Mouse (Mus musculus): ENCODE measurements around the gene Tmem178b. TPM values are rescaled to one million over a fixed set of nuclear protein-coding genes. Genes with fewer than 3 reads are reported as not detected.

The Tmem178b gene
- polyA plus RNA-seq, 1 experiment from 2014 or later, result 35.7 TPM

DNA sequence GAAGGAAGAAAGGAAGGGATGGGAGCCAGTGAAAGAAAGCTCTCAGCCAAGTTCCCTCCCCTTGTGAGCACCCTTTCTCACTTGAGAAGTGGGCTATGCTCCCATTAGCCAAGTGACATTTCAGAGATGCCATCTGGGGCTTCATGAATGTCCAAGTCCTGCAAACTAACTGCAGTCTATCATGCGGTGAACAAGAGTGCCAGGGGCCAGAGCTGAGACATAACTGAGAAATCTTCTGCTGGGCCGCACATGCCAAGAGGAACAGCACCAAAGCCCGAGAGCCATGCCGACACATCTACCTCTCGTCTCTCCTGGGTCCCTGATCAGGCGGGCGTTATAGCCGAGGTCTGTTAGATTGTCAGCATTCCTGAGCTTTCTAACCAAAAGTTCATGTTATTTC lies 279.2 kb downstream of the Tmem178b start:
- Histone ChIP-seq H3K4me3 (no peak overlapping the region), H3K36me3 (replicated peaks) (no peaks in the 10 kb centered on the region), H3K4me2 (no peak overlapping the region), H3K27ac (no peak overlapping the region), H3K9me3 (no peaks in the 10 kb centered on the region), H3K27me3 (replicated peaks) (no peaks in the 10 kb centered on the region), H3K9ac (no peak overlapping the region), H3K4me1 (0 out of 2 replicates have a peak, but pooled peaks cover 8% of the 10 kb centered on the region)
- no peak for ATAC-seq (replicated peaks)
- WGBS, result 90% methylated on average over 8 of the region's 8 CpGs

DNA sequence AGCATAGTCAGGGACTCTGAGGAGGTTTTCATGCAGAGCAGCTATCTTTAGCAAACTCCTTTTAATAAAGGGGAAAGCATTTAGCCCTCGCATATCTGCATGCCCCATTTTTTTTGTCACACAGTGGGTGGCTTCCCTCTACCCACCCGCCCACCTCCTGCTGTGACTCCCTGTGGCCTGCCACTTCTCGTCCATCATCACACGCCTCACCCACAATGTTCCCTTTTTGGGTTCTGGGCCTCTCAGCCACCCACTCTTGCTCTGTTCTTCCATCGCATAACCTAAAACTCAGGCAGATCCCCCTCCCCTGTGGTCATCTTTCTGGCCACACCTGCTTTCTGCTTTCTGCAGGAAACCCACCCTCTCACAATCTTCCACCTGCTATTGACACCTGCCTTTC lies 288.3 kb downstream of the Tmem178b start:
- H3K27ac ChIP-seq, result no peak overlapping the region
- no peak overlapping the region for H3K9ac ChIP-seq
- H3K9me3 ChIP-seq, result no peaks in the 10 kb centered on the region
- ATAC-seq (replicated peaks), result no peak
- no peaks in the 10 kb centered on the region for H3K4me1 ChIP-seq
- H3K4me2 ChIP-seq, result no peak overlapping the region
- 82% methylated on average over 5 of the region's 5 CpGs for WGBS
- no peaks in the 10 kb centered on the region for H3K27me3 ChIP-seq (replicated peaks)
- no peak overlapping the region for H3K4me3 ChIP-seq
- H3K36me3 ChIP-seq (replicated peaks), result no peaks in the 10 kb centered on the region

DNA sequence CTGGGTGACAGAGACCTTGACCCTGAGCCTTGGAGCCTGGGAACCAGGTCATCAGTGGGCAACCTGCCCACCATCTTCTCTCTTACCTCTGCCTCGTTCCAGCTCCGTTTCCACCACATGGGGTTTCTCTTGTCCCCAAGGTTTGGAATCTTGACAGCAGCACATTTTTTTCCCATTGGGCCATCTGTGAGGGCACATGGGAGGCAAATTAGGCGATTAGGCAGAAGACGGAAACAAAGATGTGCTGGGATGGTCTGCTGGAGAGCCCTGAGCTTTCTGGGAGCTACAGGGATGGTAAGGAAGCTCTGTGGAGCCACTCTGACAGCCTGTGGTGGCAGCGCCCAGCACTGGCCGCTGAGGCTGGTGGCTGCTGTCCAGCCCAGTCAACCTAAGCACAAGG lies 300.5 kb downstream of the Tmem178b start:
- ATAC-seq (replicated peaks), result no peak
- 74% methylated on average over 6 of the region's 6 CpGs for WGBS
- H3K36me3 ChIP-seq (replicated peaks), result no peaks in the 10 kb centered on the region
- no peak overlapping the region for H3K4me3 ChIP-seq
- no peaks in the 10 kb centered on the region for H3K27me3 ChIP-seq (replicated peaks)
- H3K9me3 ChIP-seq, result no peaks in the 10 kb centered on the region
- no peak overlapping the region for H3K9ac ChIP-seq
- H3K4me1 ChIP-seq, result peaks cover 9% of the 10 kb centered on the region
- H3K4me2 ChIP-seq, result no peak overlapping the region
- H3K27ac ChIP-seq, result no peak overlapping the region

DNA sequence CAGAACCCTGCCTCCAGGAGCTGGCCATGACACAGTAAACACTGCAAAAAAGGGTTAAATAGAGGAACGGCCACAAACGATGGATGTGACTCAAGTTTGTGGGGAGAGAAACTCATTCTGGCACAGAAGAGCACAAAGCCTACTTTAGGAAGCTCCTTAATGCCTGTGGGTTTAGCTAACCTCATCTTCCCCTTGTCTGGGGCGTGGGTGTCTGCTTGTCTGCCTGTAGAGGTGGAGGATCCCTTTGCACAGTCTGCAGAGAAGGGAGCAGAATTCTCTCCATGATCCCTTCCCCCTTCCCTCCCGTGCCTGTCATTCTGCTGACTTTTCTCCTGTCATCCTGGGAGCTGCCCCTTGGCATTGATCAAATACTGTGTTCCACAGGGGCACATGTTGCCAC lies 304.8 kb downstream of the Tmem178b start:
- Histone ChIP-seq H3K9me3 (no peaks in the 10 kb centered on the region), H3K36me3 (replicated peaks) (no peaks in the 10 kb centered on the region), H3K27me3 (replicated peaks) (no peaks in the 10 kb centered on the region), H3K27ac (no peak overlapping the region), H3K4me2 (no peak overlapping the region), H3K4me1 (peaks cover 14% of the 10 kb centered on the region), H3K4me3 (no peak overlapping the region), H3K9ac (no peak overlapping the region)
- WGBS, result 61% methylated on average over 4 of the region's 4 CpGs
- no peak for ATAC-seq (replicated peaks)

DNA sequence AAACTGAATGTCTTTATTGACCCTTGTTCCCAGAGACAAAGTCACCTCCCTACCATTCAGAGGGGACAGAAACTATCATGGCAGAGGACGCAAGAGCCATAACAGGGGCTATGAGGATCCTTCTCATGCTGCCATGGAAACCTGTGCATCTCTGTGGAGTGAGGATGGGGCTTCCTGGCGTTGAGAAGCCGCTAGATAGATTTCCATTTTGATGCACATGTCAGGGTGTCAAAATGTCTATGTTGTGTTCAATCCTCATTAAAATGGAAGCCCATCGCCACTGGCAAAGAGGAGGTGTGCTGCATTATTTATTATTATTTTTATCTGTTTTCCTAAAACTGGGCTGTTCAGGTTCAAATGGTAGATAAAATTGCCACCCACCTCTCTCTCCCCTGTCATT lies 307.5 kb downstream of the Tmem178b start:
- 52% methylated on average over 4 of the region's 4 CpGs for WGBS
- H3K9me3 ChIP-seq, result no peaks in the 10 kb centered on the region
- no peak overlapping the region for H3K4me2 ChIP-seq
- ATAC-seq (replicated peaks), result peak; percentile 73; the same call in 1 of the 2 replicates
- no peak overlapping the region for H3K4me3 ChIP-seq
- H3K27ac ChIP-seq, result 0 out of 2 replicates have a peak overlapping the region, but pooled peaks have one; percentile 50
- no peaks in the 10 kb centered on the region for H3K36me3 ChIP-seq (replicated peaks)
- H3K27me3 ChIP-seq (replicated peaks), result no peaks in the 10 kb centered on the region
- H3K9ac ChIP-seq, result no peak overlapping the region
- peaks cover 14% of the 10 kb centered on the region for H3K4me1 ChIP-seq

DNA sequence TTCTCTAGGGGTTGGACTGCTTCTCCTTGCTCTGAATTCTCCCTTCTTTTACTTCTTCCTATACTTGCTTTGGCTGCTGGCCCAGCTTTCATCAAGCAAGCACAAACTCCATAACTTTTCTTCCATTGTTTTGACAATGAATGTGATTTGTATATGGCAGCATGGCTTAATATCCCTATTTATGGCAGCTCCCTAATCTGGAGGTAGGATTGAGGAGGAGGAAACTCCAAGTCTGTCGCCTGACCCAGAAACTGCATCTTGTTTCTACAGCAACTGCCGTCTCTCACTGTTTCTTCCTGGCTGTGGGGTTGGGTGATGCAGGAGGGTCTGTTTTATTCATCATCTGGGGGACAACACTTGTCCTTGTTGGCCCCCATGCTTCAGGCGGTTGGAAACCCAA lies 327.6 kb downstream of the Tmem178b start:
- WGBS, result 68% methylated on average over 3 of the region's 3 CpGs
- ATAC-seq (replicated peaks), result no peak
- H3K36me3 ChIP-seq (replicated peaks), result no peaks in the 10 kb centered on the region
- H3K4me2 ChIP-seq, result no peak overlapping the region
- H3K4me3 ChIP-seq, result no peak overlapping the region
- no peaks in the 10 kb centered on the region for H3K9me3 ChIP-seq
- H3K27ac ChIP-seq, result no peak overlapping the region
- 0 out of 2 replicates have a peak, but pooled peaks cover 5% of the 10 kb centered on the region for H3K4me1 ChIP-seq
- H3K9ac ChIP-seq, result no peak overlapping the region
- no peaks in the 10 kb centered on the region for H3K27me3 ChIP-seq (replicated peaks)

DNA sequence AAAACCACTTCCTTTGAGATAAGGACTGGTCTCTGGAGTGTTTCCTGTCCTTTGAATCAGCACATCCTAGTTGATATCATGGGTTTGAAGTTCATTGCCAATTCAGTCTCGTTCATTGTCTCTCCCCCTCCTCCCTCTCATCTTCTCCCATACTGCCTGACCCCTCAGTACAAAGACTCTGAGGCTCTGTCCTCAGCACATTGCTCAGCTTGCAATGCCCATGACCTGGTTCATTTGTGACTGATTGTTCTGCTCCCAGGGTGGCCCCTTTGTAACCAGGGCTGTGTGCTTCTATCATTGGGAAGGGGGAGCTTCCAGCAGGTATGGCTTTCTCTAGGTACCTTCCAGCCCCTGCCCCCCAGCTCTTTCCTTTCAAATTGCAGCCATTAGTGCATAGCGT lies 329.5 kb downstream of the Tmem178b start:
- ATAC-seq (replicated peaks), result peak; percentile 54; the same call in 1 of the 2 replicates
- no peak overlapping the region for H3K9ac ChIP-seq
- WGBS, result 53% methylated on average over 2 of the region's 2 CpGs
- H3K4me2 ChIP-seq, result no peak overlapping the region
- no peaks in the 10 kb centered on the region for H3K27me3 ChIP-seq (replicated peaks)
- H3K4me3 ChIP-seq, result no peak overlapping the region
- 0 out of 2 replicates have a peak, but pooled peaks cover 3% of the 10 kb centered on the region for H3K4me1 ChIP-seq
- no peaks in the 10 kb centered on the region for H3K36me3 ChIP-seq (replicated peaks)
- H3K9me3 ChIP-seq, result no peaks in the 10 kb centered on the region
- no peak overlapping the region for H3K27ac ChIP-seq

DNA sequence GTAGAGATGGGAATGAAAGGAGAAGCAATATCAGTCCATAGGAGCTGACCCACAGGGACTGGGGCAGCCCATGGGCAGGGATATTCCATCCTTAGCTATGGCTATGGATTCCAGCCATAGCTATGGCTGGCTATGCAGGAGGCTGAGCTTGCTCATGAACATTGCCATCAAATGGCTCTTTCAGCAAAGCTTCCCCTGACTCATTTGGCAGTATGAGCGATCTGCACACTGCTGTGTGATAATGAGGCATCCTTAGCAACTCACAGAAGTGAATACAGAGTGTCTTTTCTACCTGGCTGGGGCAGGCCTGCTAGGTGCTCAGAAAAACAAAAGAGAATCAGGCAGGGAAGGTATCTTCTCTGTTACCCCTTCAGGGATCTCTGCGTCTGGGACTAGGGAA lies 332.3 kb downstream of the Tmem178b start:
- no peak for ATAC-seq (replicated peaks)
- no peak overlapping the region for H3K9ac ChIP-seq
- 0 out of 2 replicates have a peak, but pooled peaks cover 3% of the 10 kb centered on the region for H3K4me1 ChIP-seq
- H3K4me2 ChIP-seq, result no peak overlapping the region
- H3K36me3 ChIP-seq (replicated peaks), result no peaks in the 10 kb centered on the region
- H3K27me3 ChIP-seq (replicated peaks), result no peaks in the 10 kb centered on the region
- no peak overlapping the region for H3K4me3 ChIP-seq
- 72% methylated on average over 2 of the region's 2 CpGs for WGBS
- 0 out of 2 replicates have a peak overlapping the region, but pooled peaks have one; percentile 4 for H3K27ac ChIP-seq
- H3K9me3 ChIP-seq, result no peaks in the 10 kb centered on the region

DNA sequence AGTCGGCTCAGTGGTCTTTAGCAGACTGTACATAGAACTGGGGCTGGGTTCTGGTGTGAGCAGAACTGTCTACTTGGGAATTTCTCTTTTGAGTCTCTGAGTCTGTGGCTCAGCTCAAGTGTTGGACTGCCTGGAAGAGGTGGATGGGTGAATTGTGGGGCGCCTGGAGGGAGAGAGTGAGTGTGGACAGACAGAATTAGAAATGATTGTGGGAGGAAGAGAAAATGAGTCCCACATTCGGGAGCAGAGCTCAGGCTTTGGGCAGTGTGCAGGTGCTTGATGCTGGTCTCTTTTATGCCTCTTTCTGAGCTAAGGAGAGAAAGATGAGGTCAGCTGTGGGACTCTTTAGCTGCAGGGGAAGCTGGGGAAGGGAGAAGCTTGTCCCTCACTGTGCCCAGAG lies 334.9 kb downstream of the Tmem178b start:
- Histone ChIP-seq H3K9me3 (no peaks in the 10 kb centered on the region), H3K27ac (no peak overlapping the region), H3K4me1 (0 out of 2 replicates have a peak, but pooled peaks cover 3% of the 10 kb centered on the region), H3K4me2 (no peak overlapping the region), H3K27me3 (replicated peaks) (no peaks in the 10 kb centered on the region), H3K36me3 (replicated peaks) (no peaks in the 10 kb centered on the region), H3K4me3 (no peak overlapping the region), H3K9ac (no peak overlapping the region)
- 88% methylated on average over 3 of the region's 3 CpGs for WGBS
- ATAC-seq (replicated peaks), result no peak

DNA sequence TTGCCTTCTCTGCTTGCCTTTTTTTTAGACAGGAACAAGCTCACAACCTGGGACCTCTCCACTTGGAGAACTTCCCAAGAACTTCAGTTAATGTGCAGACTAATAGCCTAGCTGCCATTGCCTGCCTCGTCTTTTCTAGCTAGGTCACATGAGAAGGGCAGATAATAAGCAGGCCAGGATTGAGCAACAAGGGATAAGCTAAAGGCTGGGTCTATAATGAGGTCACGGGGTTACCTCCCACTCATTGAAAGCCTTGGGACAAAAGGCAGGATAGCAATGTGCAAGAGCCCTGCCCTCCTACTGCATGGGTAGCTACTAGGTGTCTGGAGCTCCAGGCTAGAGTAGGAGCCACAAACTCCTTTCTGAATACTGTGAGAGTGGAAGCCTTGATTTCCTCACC lies 336.1 kb downstream of the Tmem178b start:
- H3K36me3 ChIP-seq (replicated peaks), result no peaks in the 10 kb centered on the region
- H3K9ac ChIP-seq, result no peak overlapping the region
- 34% methylated on average over 2 of the region's 2 CpGs for WGBS
- H3K4me3 ChIP-seq, result no peak overlapping the region
- H3K27ac ChIP-seq, result no peak overlapping the region
- no peaks in the 10 kb centered on the region for H3K9me3 ChIP-seq
- no peaks in the 10 kb centered on the region for H3K27me3 ChIP-seq (replicated peaks)
- H3K4me1 ChIP-seq, result 0 out of 2 replicates have a peak, but pooled peaks cover 3% of the 10 kb centered on the region
- ATAC-seq (replicated peaks), result no peak
- H3K4me2 ChIP-seq, result no peak overlapping the region

DNA sequence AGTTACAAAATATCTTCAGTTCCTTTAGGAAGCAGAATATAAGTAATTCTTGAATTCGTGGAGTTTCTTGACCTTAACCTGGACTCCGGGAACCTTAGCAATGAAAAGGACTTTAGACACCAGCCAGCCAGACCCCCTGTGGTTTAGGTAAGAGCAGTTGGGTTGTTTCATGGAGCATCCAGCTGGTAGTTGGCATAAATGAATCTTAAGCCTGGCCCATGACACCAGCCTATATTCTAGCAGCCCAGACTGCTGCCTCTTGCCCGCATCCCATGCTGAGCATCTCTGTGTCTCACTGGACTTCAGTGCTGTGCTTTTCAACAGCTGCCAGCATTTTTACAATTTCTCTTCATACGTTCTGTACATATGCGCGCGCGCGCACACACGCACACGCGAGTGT lies 344.1 kb downstream of the Tmem178b start:
- Histone ChIP-seq H3K4me3 (no peak overlapping the region), H3K4me2 (no peak overlapping the region), H3K27ac (no peak overlapping the region), H3K27me3 (replicated peaks) (no peaks in the 10 kb centered on the region), H3K9ac (no peak overlapping the region), H3K36me3 (replicated peaks) (no peaks in the 10 kb centered on the region), H3K9me3 (no peaks in the 10 kb centered on the region), H3K4me1 (no peaks in the 10 kb centered on the region)
- no peak for ATAC-seq (replicated peaks)
- WGBS, result 94% methylated on average over 12 of the region's 12 CpGs

DNA sequence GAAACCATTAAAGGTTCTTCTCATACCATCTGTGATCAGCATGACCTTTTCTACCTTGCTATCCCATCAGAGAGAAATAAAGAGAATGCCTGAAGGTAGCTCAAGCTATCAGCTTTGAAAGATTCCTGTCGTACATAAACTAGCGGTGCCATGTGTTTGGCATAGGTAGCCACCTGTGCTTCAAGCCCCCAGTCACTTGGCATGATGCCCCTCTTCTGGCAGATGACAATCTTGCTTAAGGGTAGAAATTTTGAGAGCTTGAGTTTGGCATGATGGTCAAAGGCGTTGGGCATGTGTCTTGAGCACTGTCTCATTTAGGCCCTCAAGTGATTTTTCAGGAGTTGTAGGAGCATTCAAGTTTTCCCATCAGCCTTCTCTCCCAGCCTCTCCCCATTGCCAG lies 344.6 kb downstream of the Tmem178b start:
- Histone ChIP-seq H3K9ac (no peak overlapping the region), H3K27me3 (replicated peaks) (no peaks in the 10 kb centered on the region), H3K4me3 (no peak overlapping the region), H3K4me1 (no peaks in the 10 kb centered on the region), H3K27ac (no peak overlapping the region), H3K36me3 (replicated peaks) (no peaks in the 10 kb centered on the region), H3K4me2 (no peak overlapping the region), H3K9me3 (no peaks in the 10 kb centered on the region)
- 88% methylated on average over 3 of the region's 3 CpGs for WGBS
- ATAC-seq (replicated peaks), result no peak

DNA sequence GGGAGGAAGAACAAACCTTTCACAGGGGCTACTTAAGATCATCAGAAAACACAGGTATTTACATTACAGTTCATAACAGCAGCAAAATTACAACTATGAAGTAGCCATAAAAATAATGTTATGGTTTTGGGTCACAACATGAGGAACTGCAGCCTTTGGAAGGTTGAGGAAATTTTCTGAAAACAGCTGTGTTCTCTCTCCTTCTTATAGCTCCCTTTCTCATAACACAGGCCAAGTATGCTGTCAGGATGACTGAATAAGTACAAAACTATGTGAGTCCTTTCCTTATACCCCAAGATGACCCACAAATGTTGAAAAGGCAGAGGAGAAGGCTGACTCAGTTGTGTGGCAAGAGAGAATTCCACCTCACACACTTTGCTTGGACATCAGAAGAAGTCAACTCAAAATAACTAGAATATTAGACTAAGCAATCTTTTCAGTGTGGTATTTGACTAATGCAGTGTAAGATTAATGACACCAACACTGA lies 347.6 kb downstream of the Tmem178b start:
- Histone ChIP-seq H3K27me3 (replicated peaks) (no peaks in the 10 kb centered on the region), H3K9ac (no peak overlapping the region), H3K4me2 (no peak overlapping the region), H3K36me3 (replicated peaks) (no peaks in the 10 kb centered on the region), H3K9me3 (no peaks in the 10 kb centered on the region), H3K27ac (no peak overlapping the region), H3K4me3 (no peak overlapping the region), H3K4me1 (no peaks in the 10 kb centered on the region)
- no peak for ATAC-seq (replicated peaks)
